Mouse (Mus musculus): ENCODE data around the gene Bcar1.

DNA sequence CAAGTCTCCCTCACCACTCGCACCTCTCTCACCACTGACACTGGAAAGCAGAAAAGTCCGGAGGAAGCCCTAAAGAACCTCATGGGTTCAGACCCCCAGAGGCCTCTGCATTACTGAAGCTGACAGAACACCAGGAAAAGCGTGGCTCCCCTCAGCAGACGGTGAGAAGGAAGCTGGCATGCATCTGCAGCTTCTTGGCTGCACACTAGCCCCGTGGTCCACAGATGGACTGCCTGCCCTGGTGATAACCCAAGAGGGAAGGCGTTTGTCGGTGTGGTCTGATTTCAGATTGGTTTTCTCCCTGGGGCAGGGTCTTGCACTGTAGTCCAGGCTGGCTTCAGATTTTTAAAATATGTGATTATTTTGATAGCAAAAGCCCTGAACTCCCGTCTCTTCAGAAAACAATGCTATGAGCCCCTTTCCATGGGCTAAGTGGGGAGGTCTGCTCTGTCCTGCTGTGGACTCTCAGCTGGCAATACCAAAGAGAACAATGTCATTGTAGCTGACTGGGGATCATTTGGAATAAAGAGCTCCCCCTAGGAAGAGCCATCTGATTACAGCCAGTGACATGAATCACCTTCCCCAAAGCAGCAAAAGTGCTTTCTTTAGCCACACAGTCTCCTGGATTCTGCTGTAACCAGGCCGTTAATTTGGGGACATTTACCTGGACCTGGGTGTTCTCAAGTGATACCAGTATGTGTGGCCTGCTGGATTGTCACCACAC, 39.2 kb upstream of the Bcar1 start:
- no peak for TF ChIP-seq CTCF (IDR thresholded peaks at IDR 0.05; ENCODE audit: low read depth)
- no peak for TF ChIP-seq EP300 (IDR thresholded peaks at IDR 0.05; ENCODE audit: low read depth)
